Mouse (Mus musculus): ENCODE data around the gene Nxph3.

Gene Nxph3

GRCm38 (mm10) chr11:95514298-95514861, at the start of gene Nxph3:
Gene Nxph3, minus strand, starts transcription at chr11:95514570.
- DNase-seq = peak; percentile 70

GRCm38 (mm10) chr11:95563849-95564248, 49.5 kb upstream of the Nxph3 start:
- no peak for DNase-seq

GRCm38 (mm10) chr11:95560773-95561172, 46.4 kb upstream of the Nxph3 start:
- no peak for DNase-seq

- no peak for DNase-seq
These were observed 45.4 kb upstream of the Nxph3 start for GRCm38 (mm10) chr11:95559761-95560160.

GRCm38 (mm10) chr11:95557719-95558118, 43.3 kb upstream of the Nxph3 start:
- DNase-seq = no peak

- no peak for DNase-seq
These were observed 42.7 kb upstream of the Nxph3 start for GRCm38 (mm10) chr11:95557032-95557431.

GRCm38 (mm10) chr11:95555279-95555678, 40.9 kb upstream of the Nxph3 start:
- DNase-seq = no peak

- no peak for DNase-seq
These were observed 36.1 kb upstream of the Nxph3 start for GRCm38 (mm10) chr11:95550301-95551021.

GRCm38 (mm10) chr11:95546021-95546782, 31.8 kb upstream of the Nxph3 start:
- no peak for DNase-seq

- no peak for DNase-seq
These were observed 30.4 kb upstream of the Nxph3 start for GRCm38 (mm10) chr11:95544546-95545327.

GRCm38 (mm10) chr11:95540637-95541385, 26.4 kb upstream of the Nxph3 start:
- DNase-seq = peak; percentile 28

- no peak for DNase-seq
These were observed 24.2 kb upstream of the Nxph3 start for GRCm38 (mm10) chr11:95538378-95539104.

GRCm38 (mm10) chr11:95533484-95534160, 19.3 kb upstream of the Nxph3 start:
- DNase-seq = peak; percentile 80

GRCm38 (mm10) chr11:95532353-95533072, 18.1 kb upstream of the Nxph3 start:
- no peak for DNase-seq

GRCm38 (mm10) chr11:95528231-95528630, 13.9 kb upstream of the Nxph3 start:
- no peak for DNase-seq

- DNase-seq = no peak
These were observed 12.9 kb upstream of the Nxph3 start for GRCm38 (mm10) chr11:95527307-95527706.

GRCm38 (mm10) chr11:95521563-95521962, 7.2 kb upstream of the Nxph3 start:
- DNase-seq = peak; percentile 79

- DNase-seq = peak; percentile 93
These were observed 6.2 kb upstream of the Nxph3 start for GRCm38 (mm10) chr11:95520456-95521072.

- DNase-seq = no peak
These were observed 5.6 kb upstream of the Nxph3 start for GRCm38 (mm10) chr11:95519996-95520395.

GRCm38 (mm10) chr11:95519299-95519698, 4.9 kb upstream of the Nxph3 start:
- no peak for DNase-seq

Data from thymus, postnatal 14 days (tissue).